Mouse (Mus musculus) liver, postnatal 0 days (tissue): ENCODE data around the gene Kiss1r. TPM values are rescaled to one million over a fixed set of nuclear protein-coding genes. Genes with fewer than 3 reads are reported as not detected.

Experiments
- ATAC-seq: fragments of 200-750 bp; cut with Nextera tagmentation; 2 replicates; pipeline ENCODE4 v1.8.0; 2017; ENCODE audit warnings: mild to moderate bottlenecking, moderate library complexity
- DNase-seq: peaks from one replicate; pipeline ENCODE4 v3.0.0-alpha.2; 2016
- H3K27ac ChIP-seq: fragments of 300-500 bp; sonication (generic); 2 replicates; pipeline ENCODE4 v1.5.1; 2014; ENCODE audit warnings: antibody characterized with exemption, moderate library complexity, mild to moderate bottlenecking, low read depth
- H3K27me3 ChIP-seq: fragments of 300-500 bp; sonication (generic); 2 replicates; pipeline ENCODE4 v1.6.1; 2014; ENCODE audit warnings: low read length, control low read depth, mixed read lengths; ENCODE audit not compliant: insufficient read depth
- H3K36me3 ChIP-seq: fragments of 300-500 bp; sonication (generic); replicated peaks from 2 replicates; pipeline ENCODE4 v1.6.1; 2014; ENCODE audit warnings: mild to moderate bottlenecking, control low read depth, low read length, moderate library complexity, mixed read lengths; ENCODE audit not compliant: insufficient read depth
- H3K4me1 ChIP-seq: fragments of 300-500 bp; sonication (generic); 2 replicates; pipeline ENCODE4 v1.6.1; 2014; ENCODE audit warnings: antibody characterized with exemption, mild to moderate bottlenecking, control low read depth; ENCODE audit not compliant: insufficient read depth
- H3K4me2 ChIP-seq: fragments of 300-500 bp; sonication (generic); 2 replicates; pipeline ENCODE4 v1.6.1; 2014; ENCODE audit warnings: low read depth, mild to moderate bottlenecking, low read length, moderate library complexity, mixed read lengths
- H3K4me3 ChIP-seq: fragments of 300-500 bp; sonication (generic); 2 replicates; pipeline ENCODE4 v1.5.1; 2014; ENCODE audit warnings: low read depth, low read length
- H3K9ac ChIP-seq: fragments of 300-500 bp; sonication (generic); replicated peaks from 2 replicates; pipeline ENCODE4 v1.6.1; 2014; ENCODE audit warnings: mild to moderate bottlenecking, moderate library complexity
- H3K9me3 ChIP-seq: fragments of 300-500 bp; sonication (generic); 2 replicates; pipeline ENCODE4 v1.6.1; 2016; ENCODE audit warnings: mild to moderate bottlenecking, control low read depth, low read length, mixed read lengths
- CTCF ChIP-seq: sonication (generic); IDR thresholded peaks from 2 replicates; pipeline ENCODE4 v1.5.1; 2016; ENCODE audit warnings: antibody characterized with exemption, low read depth
- EP300 ChIP-seq: IDR thresholded peaks from 2 replicates; pipeline ENCODE4 v1.6.1; 2016; ENCODE audit warnings: antibody characterized with exemption, low read depth, mild to moderate bottlenecking
- WGBS: fragments of 180-500 bp; shearing (Covaris S2); extraction: QIAGEN DNeasy Blood & Tissue Kit; methylation state at CpG from one replicate; pipeline ENCODE4 v1.1.7; 2014; ENCODE audit not compliant: insufficient replicate concordance; 5-methylcytosine and 5-hydroxymethylcytosine counted together
- polyA plus RNA-seq: library from polyadenylated mRNA; unstranded; fragments of >200 nt; fragmentation: Nextera tagmentation; extraction: Ambion mirVana; gene quantifications from 2 replicates; pipeline ENCODE4 v1.2.1, GENCODE M21; 2015

The Kiss1r gene
- polyA plus RNA-seq, 1 experiment from 2014 or later = 0.34 TPM

- no peak overlapping the region for H3K9ac ChIP-seq
- peak overlapping the region; percentile 38; the same call in 1 of the 2 replicates for H3K4me2 ChIP-seq
- H3K27ac ChIP-seq = no peak overlapping the region
- no peak for ATAC-seq
- peaks cover 56% of the 10 kb centered on the region for H3K4me1 ChIP-seq
- no peak for DNase-seq
- no peak overlapping the region for H3K4me3 ChIP-seq
- TF ChIP-seq CTCF = no peak
- TF ChIP-seq EP300 = no peak
- H3K9me3 ChIP-seq = no peaks in the 10 kb centered on the region
- H3K36me3 ChIP-seq = no peaks in the 10 kb centered on the region
- 15% methylated on average over 19 of the region's 21 CpGs for WGBS
- H3K27me3 ChIP-seq = peaks cover 56% of the 10 kb centered on the region
Measured at GRCm38 (mm10) chr10:79919251-79919849, 2.6 kb downstream of the Kiss1r start.

GRCm38 (mm10) chr10:79920056-79920890 lies 3.5 kb downstream of the Kiss1r start:
- peaks cover 56% of the 10 kb centered on the region for H3K27me3 ChIP-seq
- H3K36me3 ChIP-seq = no peaks in the 10 kb centered on the region
- H3K27ac ChIP-seq = no peak overlapping the region
- no peak overlapping the region for H3K4me2 ChIP-seq
- no peak overlapping the region for H3K9ac ChIP-seq
- ATAC-seq (no peak), DNase-seq (no peak)
- WGBS = 26% methylated on average over 26 of the region's 26 CpGs
- peaks cover 46% of the 10 kb centered on the region for H3K4me1 ChIP-seq
- no peaks in the 10 kb centered on the region for H3K9me3 ChIP-seq
- 0 out of 2 replicates have a peak overlapping the region, but pooled peaks have one; percentile 10 for H3K4me3 ChIP-seq
- TF ChIP-seq EP300 (no peak), CTCF (no peak)

GRCm38 (mm10) chr10:79920958-79921535 lies 4.3 kb downstream of the Kiss1r start, which contains the start of gene R3hdm4:
R3hdm4 (minus strand) TSS chr10:79921208.
- H3K36me3 ChIP-seq = no peaks in the 10 kb centered on the region
- no peak for DNase-seq
- WGBS = 12% methylated on average over 31 of the region's 41 CpGs
- TF ChIP-seq CTCF (no peak), EP300 (no peak)
- H3K27me3 ChIP-seq = peaks cover 56% of the 10 kb centered on the region
- H3K4me2 ChIP-seq = peak within 1 kb of the TSS; percentile 50
- H3K4me3 ChIP-seq = 0 out of 2 replicates have a peak within 1 kb of the TSS, but pooled peaks have one; percentile 19
- H3K27ac ChIP-seq = no peak within 1 kb of the TSS
- H3K4me1 ChIP-seq = peaks cover 46% of the 10 kb centered on the region
- ATAC-seq = no peak
- no peak within 1 kb of the TSS for H3K9ac ChIP-seq
- H3K9me3 ChIP-seq = no peaks in the 10 kb centered on the region

GRCm38 (mm10) chr10:79921572-79921971 lies 4.8 kb downstream of the Kiss1r start:
- H3K4me1 ChIP-seq = peaks cover 48% of the 10 kb centered on the region

GRCm38 (mm10) chr10:79924998-79925784 lies 8.4 kb downstream of the Kiss1r start:
- WGBS = 17% methylated on average over 29 of the region's 29 CpGs
- ATAC-seq (peak; percentile 11; the same call in 1 of the 2 replicates), DNase-seq (peak; percentile 94)
- peak; percentile 51; the same call in 1 of the 2 replicates for TF ChIP-seq EP300
- peak; percentile 100 for TF ChIP-seq CTCF
- H3K4me3 ChIP-seq = no peak overlapping the region
- H3K4me2 ChIP-seq = peak overlapping the region; percentile 97
- H3K36me3 ChIP-seq = no peaks in the 10 kb centered on the region
- H3K9me3 ChIP-seq = no peaks in the 10 kb centered on the region
- no peak overlapping the region for H3K27ac ChIP-seq
- peaks cover 42% of the 10 kb centered on the region for H3K4me1 ChIP-seq
- peaks cover 27% of the 10 kb centered on the region for H3K27me3 ChIP-seq
- no peak overlapping the region for H3K9ac ChIP-seq

More at GRCm38 (mm10) chr10:79921572-79921971, 4.8 kb downstream of the Kiss1r start:
- no peak for DNase-seq
- Histone ChIP-seq H3K9ac (no peak overlapping the region), H3K36me3 (no peaks in the 10 kb centered on the region), H3K27me3 (peaks cover 56% of the 10 kb centered on the region), H3K4me2 (peak overlapping the region; percentile 50), H3K27ac (no peak overlapping the region), H3K4me3 (0 out of 2 replicates have a peak overlapping the region, but pooled peaks have one; percentile 19), H3K9me3 (no peaks in the 10 kb centered on the region)
- TF ChIP-seq CTCF = no peak
- no peak for TF ChIP-seq EP300
- 8% methylated on average over 34 of the region's 34 CpGs for WGBS
- ATAC-seq = no peak
